Mouse (Mus musculus) cerebellum, adult 8-10 months (tissue): Measurements from ENCODE around the gene Hyou1.
A peak's percentile ranks its signal among the peaks of the same experiment; 100 is the strongest.
"Not testable (repeated sequence)": the region's sequence is repeated elsewhere in the genome, so short reads cannot be mapped to it uniquely, and the experiment has no call there.

Experiments used
- DNase-seq: peaks from one replicate; pipeline ENCODE4 v3.0.0; 2022

The Hyou1 gene

GRCm38 (mm10) chr9:44407752-44408097, 28.4 kb downstream of the Hyou1 start:
- no peak for DNase-seq

GRCm38 (mm10) chr9:44408693-44409092, 29.4 kb downstream of the Hyou1 start:
- DNase-seq: not testable (repeated sequence)

- no peak for DNase-seq
Observed at GRCm38 (mm10) chr9:44410647-44411336, 31.5 kb downstream of the Hyou1 start.

GRCm38 (mm10) chr9:44411601-44412130, 32.4 kb downstream of the Hyou1 start:
- DNase-seq: no peak

GRCm38 (mm10) chr9:44412306-44412705, 33.0 kb downstream of the Hyou1 start:
- DNase-seq: no peak

- DNase-seq: no peak
Observed at GRCm38 (mm10) chr9:44412781-44413180, 33.5 kb downstream of the Hyou1 start.

- no peak for DNase-seq
Observed at GRCm38 (mm10) chr9:44417156-44417891, 38.0 kb downstream of the Hyou1 start.

GRCm38 (mm10) chr9:44417892-44418363, 38.6 kb downstream of the Hyou1 start:
- DNase-seq: peak; percentile 95

- DNase-seq: no peak
Observed at GRCm38 (mm10) chr9:44418519-44419385, 39.5 kb downstream of the Hyou1 start, which contains the start of gene Ccdc84. TSS of gene Ccdc84 (minus strand) at chr9:44418569.

GRCm38 (mm10) chr9:44419730-44420129, 40.4 kb downstream of the Hyou1 start:
- DNase-seq: not testable (repeated sequence)

- DNase-seq: no peak
Observed at GRCm38 (mm10) chr9:44420280-44420898, 41.1 kb downstream of the Hyou1 start.

- DNase-seq: no peak
Observed at GRCm38 (mm10) chr9:44423576-44423975, 44.3 kb downstream of the Hyou1 start.

GRCm38 (mm10) chr9:44432577-44433185, 53.4 kb downstream of the Hyou1 start:
- DNase-seq: no peak

GRCm38 (mm10) chr9:44435747-44436146, 56.5 kb downstream of the Hyou1 start:
- no peak for DNase-seq

- DNase-seq: no peak
Observed at GRCm38 (mm10) chr9:44440961-44441360, 61.7 kb downstream of the Hyou1 start, which contains the start of gene Foxr1. TSS of gene Foxr1 (minus strand) at chr9:44441136.
